Mouse (Mus musculus): ENCODE measurements at regions not wholly inside any gene's neighbourhood (a gene's known extent, or its start where the extent isn't known, plus 50 kb on each side); places are given as distances from the start of the nearest gene placed in this dataset.

- in situ Hi-C loops (cut with MboI; ENCODE audit: unreplicated experiment in 2 of 2) = loop anchor here in 1 of 2 experiments (25.0 kb wide), 1 partner anchor 328 kb away; no protein-coding TSS in a partner anchor
Observed at GRCm38 (mm10) chr6:12140596-12140995, 233.0 kb downstream of the Phf14 start.

- in situ Hi-C loops (cut with MboI; ENCODE audit: unreplicated experiment in 2 of 2) = loop anchor here in 1 of 2 experiments (25.0 kb wide), 1 partner anchor 333 kb away; no protein-coding TSS in a partner anchor
Observed at GRCm38 (mm10) chr6:12145216-12145615, 237.6 kb downstream of the Phf14 start.

GRCm38 (mm10) chr6:12150613-12151333 is 243.2 kb downstream of the Phf14 start:
- in situ Hi-C loops (cut with MboI; ENCODE audit: unreplicated experiment in 2 of 2) = no loop called here

- in situ Hi-C loops (cut with MboI; ENCODE audit: unreplicated experiment in 2 of 2) = no loop called here
Observed at GRCm38 (mm10) chr6:12163971-12164370, 256.4 kb downstream of the Phf14 start.

GRCm38 (mm10) chr6:12168533-12168932 is 260.9 kb downstream of the Phf14 start:
- in situ Hi-C loops (cut with MboI; ENCODE audit: unreplicated experiment in 2 of 2) = no loop called here

- in situ Hi-C loops (cut with MboI; ENCODE audit: unreplicated experiment in 2 of 2) = no loop called here
Observed at GRCm38 (mm10) chr6:12169431-12169830, 261.8 kb downstream of the Phf14 start.

- in situ Hi-C loops (cut with MboI; ENCODE audit: unreplicated experiment in 2 of 2) = no loop called here
Observed at GRCm38 (mm10) chr6:12170722-12171121, 263.1 kb downstream of the Phf14 start.

- in situ Hi-C loops (cut with MboI; ENCODE audit: unreplicated experiment in 2 of 2) = no loop called here
Observed at GRCm38 (mm10) chr6:12171189-12171588, 263.6 kb downstream of the Phf14 start.

- in situ Hi-C loops (cut with MboI; ENCODE audit: unreplicated experiment in 2 of 2) = no loop called here
Observed at GRCm38 (mm10) chr6:12177996-12178395, 270.4 kb downstream of the Phf14 start.

GRCm38 (mm10) chr6:12180951-12181350 is 273.3 kb downstream of the Phf14 start:
- in situ Hi-C loops (cut with MboI; ENCODE audit: unreplicated experiment in 2 of 2) = no loop called here

- in situ Hi-C loops (cut with MboI; ENCODE audit: unreplicated experiment in 2 of 2) = no loop called here
Observed at GRCm38 (mm10) chr6:12210190-12210589, 302.6 kb downstream of the Phf14 start.

- in situ Hi-C loops (cut with MboI; ENCODE audit: unreplicated experiment in 2 of 2) = no loop called here
Observed at GRCm38 (mm10) chr6:12214526-12215177, 307.0 kb downstream of the Phf14 start.

- in situ Hi-C loops (cut with MboI; ENCODE audit: unreplicated experiment in 2 of 2) = no loop called here
Observed at GRCm38 (mm10) chr6:12215178-12215553, 307.6 kb downstream of the Phf14 start.

- in situ Hi-C loops (cut with MboI; ENCODE audit: unreplicated experiment in 2 of 2) = no loop called here
Observed at GRCm38 (mm10) chr6:12244151-12244550, 336.5 kb downstream of the Phf14 start.

- in situ Hi-C loops (cut with MboI; ENCODE audit: unreplicated experiment in 2 of 2) = no loop called here
Observed at GRCm38 (mm10) chr6:12247975-12248374, 340.4 kb downstream of the Phf14 start.

- in situ Hi-C loops (cut with MboI; ENCODE audit: unreplicated experiment in 2 of 2) = no loop called here
Observed at GRCm38 (mm10) chr6:12248599-12248998, 341.0 kb downstream of the Phf14 start.

- in situ Hi-C loops (cut with MboI; ENCODE audit: unreplicated experiment in 2 of 2) = loop anchor here in 1 of 2 experiments (25.0 kb wide), 1 partner anchor 967 kb away; no protein-coding TSS in a partner anchor
Observed at GRCm38 (mm10) chr6:12254507-12254906, 346.9 kb downstream of the Phf14 start.

GRCm38 (mm10) chr6:12255434-12255833 is 347.8 kb downstream of the Phf14 start:
- in situ Hi-C loops (cut with MboI; ENCODE audit: unreplicated experiment in 2 of 2) = loop anchor here in 1 of 2 experiments (25.0 kb wide), 1 partner anchor 968 kb away; no protein-coding TSS in a partner anchor

- in situ Hi-C loops (cut with MboI; ENCODE audit: unreplicated experiment in 2 of 2) = loop anchor here in 1 of 2 experiments (25.0 kb wide), 1 partner anchor 971 kb away; no protein-coding TSS in a partner anchor
Observed at GRCm38 (mm10) chr6:12258273-12258672, 350.7 kb downstream of the Phf14 start.

- in situ Hi-C loops (cut with MboI; ENCODE audit: unreplicated experiment in 2 of 2) = loop anchor here in 1 of 2 experiments (25.0 kb wide), 1 partner anchor 972 kb away; no protein-coding TSS in a partner anchor
Observed at GRCm38 (mm10) chr6:12258940-12259481, 351.4 kb downstream of the Phf14 start.

- in situ Hi-C loops (cut with MboI; ENCODE audit: unreplicated experiment in 2 of 2) = loop anchor here in 1 of 2 experiments (10.0 to 25.0 kb wide), 2 partner anchors 485 to 972 kb away; no protein-coding TSS in a partner anchor
Observed at GRCm38 (mm10) chr6:12259629-12260028, 352.0 kb downstream of the Phf14 start.
